Mouse (Mus musculus): Measurements from ENCODE around the gene Csmd2. TPM values are rescaled to one million over a fixed set of nuclear protein-coding genes. Genes with fewer than 3 reads are reported as not detected.

Gene Csmd2
- polyA plus RNA-seq, 1 experiment from 2014 or later = 0.05 TPM

DNA sequence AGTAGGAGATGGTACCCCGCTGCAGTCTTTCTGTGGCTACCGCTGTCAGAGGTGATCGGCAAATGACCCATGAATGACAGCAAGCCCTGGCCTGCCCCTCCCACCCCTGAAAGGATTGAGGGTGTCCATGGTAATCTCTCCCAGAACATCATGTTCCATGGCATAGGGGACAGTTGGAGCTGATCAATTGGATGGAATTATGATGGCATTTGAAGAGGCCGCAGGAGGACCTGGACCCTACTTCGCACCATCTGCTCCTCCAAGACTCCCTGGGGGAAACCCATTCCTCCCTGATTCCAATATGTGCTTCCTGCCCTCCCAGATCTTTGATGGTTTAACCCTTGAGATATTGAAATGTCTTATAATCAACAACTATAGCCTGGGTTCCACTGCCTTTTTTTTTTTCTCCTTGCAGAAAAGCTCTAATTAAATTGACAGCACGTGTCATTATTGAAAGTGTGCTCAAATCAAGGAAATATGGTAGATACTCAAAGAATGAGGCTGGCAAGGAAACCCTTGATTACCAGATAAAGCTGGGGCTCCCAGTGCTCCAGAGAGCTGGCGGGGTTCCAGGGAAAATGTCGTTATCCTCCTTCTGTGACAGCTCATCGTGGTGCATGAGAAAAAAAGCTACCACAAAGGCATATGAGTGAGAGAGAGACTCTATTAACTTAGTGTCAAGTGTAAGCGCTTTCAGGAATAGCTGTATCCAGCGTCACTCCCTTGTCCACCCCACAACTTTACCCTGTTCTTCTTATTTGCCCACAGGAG lies 145.4 kb downstream of the Csmd2 start:
- Histone ChIP-seq H3K27ac (ENCODE audit: low read depth, low read length) (no peak overlapping the region), H3K4me1 (replicated peaks; ENCODE audit: control insufficient read depth, insufficient read depth, low read length) (no peaks in the 10 kb centered on the region), H3K36me3 (ENCODE audit: control insufficient read depth, insufficient read depth) (no peaks in the 10 kb centered on the region), H3K4me3 (ENCODE audit: low read depth, low read length) (no peak overlapping the region), H3K27me3 (replicated peaks; ENCODE audit: control insufficient read depth, insufficient read depth, low read length) (no peaks in the 10 kb centered on the region), H3K4me2 (replicated peaks; ENCODE audit: low read depth) (no peak overlapping the region), H3K9me3 (ENCODE audit: control insufficient read depth) (no peaks in the 10 kb centered on the region), H3K9ac (ENCODE audit: low read depth, low read length) (no peak overlapping the region)
- ATAC-seq = no peak
- WGBS = 75% methylated on average over 11 of the region's 11 CpGs
- no peak for TF ChIP-seq CTCF (IDR thresholded peaks at IDR 0.05; ENCODE audit: low read depth)

DNA sequence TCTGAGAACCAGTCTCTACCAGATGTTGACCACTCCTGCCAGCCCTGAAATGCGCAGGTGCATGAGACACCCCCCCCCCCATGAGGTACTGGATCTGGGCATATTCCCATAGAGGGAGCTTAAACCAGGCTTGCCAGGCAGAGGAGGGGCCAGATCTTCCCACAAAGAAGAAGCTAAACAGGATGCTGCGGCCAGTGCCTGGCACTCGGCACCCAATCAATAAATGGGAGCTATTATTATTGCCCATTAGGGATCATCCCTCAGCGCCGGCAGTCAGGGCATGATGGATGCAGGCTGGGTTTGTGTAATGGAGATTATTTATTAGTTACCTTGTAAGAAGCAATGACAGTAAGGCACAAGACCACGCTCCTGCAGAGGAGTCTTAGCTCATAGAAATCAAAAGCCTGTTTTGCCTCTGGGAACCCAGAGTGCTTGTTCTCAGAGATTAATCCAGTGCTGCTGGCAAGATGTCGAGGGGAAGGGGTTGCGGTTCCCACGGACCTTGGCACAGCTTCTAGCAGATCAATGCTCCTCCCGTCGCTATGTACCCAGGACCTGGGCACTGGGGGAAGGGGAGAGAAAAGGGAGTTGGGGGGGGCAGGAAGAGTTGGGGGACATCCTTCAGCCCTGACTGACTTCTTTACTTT lies 146.8 kb downstream of the Csmd2 start:
- H3K27ac ChIP-seq (ENCODE audit: low read depth, low read length) = no peak overlapping the region
- 76% methylated on average over 11 of the region's 11 CpGs for WGBS
- H3K4me3 ChIP-seq (ENCODE audit: low read depth, low read length) = no peak overlapping the region
- ATAC-seq = no peak
- H3K27me3 ChIP-seq (replicated peaks; ENCODE audit: control insufficient read depth, insufficient read depth, low read length) = no peaks in the 10 kb centered on the region
- no peaks in the 10 kb centered on the region for H3K9me3 ChIP-seq (ENCODE audit: control insufficient read depth)
- H3K4me1 ChIP-seq (replicated peaks; ENCODE audit: control insufficient read depth, insufficient read depth, low read length) = no peaks in the 10 kb centered on the region
- no peak overlapping the region for H3K9ac ChIP-seq (ENCODE audit: low read depth, low read length)
- no peak overlapping the region for H3K4me2 ChIP-seq (replicated peaks; ENCODE audit: low read depth)
- no peak for TF ChIP-seq CTCF (IDR thresholded peaks at IDR 0.05; ENCODE audit: low read depth)
- H3K36me3 ChIP-seq (ENCODE audit: control insufficient read depth, insufficient read depth) = no peaks in the 10 kb centered on the region

DNA sequence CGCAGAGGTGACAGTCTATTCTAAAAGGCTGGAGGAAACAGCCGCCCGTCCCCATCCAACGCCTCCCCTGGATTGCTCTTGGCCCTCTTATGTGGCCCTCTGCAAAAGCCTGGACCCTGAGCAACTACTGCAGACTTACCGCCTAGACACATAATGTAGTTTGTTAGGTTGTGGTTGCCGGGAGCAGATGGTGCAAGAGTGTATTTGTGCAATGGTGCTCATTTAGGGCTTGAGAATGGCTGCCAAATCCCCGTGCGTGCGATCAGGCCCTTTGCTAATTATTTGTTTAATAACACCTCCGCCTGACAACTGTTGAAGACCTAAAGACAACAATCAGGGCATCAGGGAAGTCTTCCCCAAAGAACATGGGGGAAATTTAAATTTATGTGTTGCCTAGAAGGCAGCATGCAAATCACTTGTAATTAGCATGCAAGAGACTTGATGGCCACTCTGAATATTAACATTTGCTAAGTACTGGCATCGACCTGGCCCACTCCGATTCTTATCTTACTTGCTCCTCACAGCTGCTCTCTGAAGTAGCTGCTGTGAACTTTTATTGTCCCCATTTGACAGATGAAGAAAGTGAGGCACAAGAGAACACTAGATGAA lies 147.5 kb downstream of the Csmd2 start:
- TF ChIP-seq CTCF (IDR thresholded peaks at IDR 0.05; ENCODE audit: low read depth) = no peak
- Histone ChIP-seq H3K36me3 (ENCODE audit: control insufficient read depth, insufficient read depth) (no peaks in the 10 kb centered on the region), H3K27me3 (replicated peaks; ENCODE audit: control insufficient read depth, insufficient read depth, low read length) (no peaks in the 10 kb centered on the region), H3K27ac (ENCODE audit: low read depth, low read length) (no peak overlapping the region), H3K4me3 (ENCODE audit: low read depth, low read length) (no peak overlapping the region), H3K4me2 (replicated peaks; ENCODE audit: low read depth) (no peak overlapping the region), H3K9ac (ENCODE audit: low read depth, low read length) (no peak overlapping the region), H3K9me3 (ENCODE audit: control insufficient read depth) (no peaks in the 10 kb centered on the region), H3K4me1 (replicated peaks; ENCODE audit: control insufficient read depth, insufficient read depth, low read length) (no peaks in the 10 kb centered on the region)
- WGBS = 75% methylated on average over 12 of the region's 12 CpGs
- no peak for ATAC-seq

DNA sequence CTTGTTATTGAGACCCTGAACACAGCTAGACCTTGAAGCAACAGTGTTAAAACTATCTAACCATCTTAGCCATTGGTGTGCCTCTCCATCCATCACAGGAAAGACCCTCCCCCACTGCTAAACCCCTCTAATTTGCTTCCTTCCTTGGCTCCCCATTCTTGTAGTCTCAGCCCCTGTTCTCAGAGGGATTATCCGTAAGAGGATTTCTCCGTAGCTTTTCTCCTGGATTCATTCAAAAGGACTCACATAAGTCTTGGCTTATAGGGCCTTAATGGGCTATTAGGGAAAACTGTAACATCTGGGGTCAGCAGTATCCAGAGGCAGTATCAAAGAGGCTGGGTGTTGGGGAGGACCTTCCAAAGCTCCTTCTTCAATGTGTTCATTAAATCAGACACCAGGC lies 152.3 kb downstream of the Csmd2 start:
- ATAC-seq = no peak
- no peaks in the 10 kb centered on the region for H3K27me3 ChIP-seq (replicated peaks; ENCODE audit: control insufficient read depth, insufficient read depth, low read length)
- no peaks in the 10 kb centered on the region for H3K9me3 ChIP-seq (ENCODE audit: control insufficient read depth)
- no peak overlapping the region for H3K4me2 ChIP-seq (replicated peaks; ENCODE audit: low read depth)
- no peak for TF ChIP-seq CTCF (IDR thresholded peaks at IDR 0.05; ENCODE audit: low read depth)
- H3K4me1 ChIP-seq (replicated peaks; ENCODE audit: control insufficient read depth, insufficient read depth, low read length) = no peaks in the 10 kb centered on the region
- no peak overlapping the region for H3K9ac ChIP-seq (ENCODE audit: low read depth, low read length)
- 80% methylated on average over 2 of the region's 2 CpGs for WGBS
- no peaks in the 10 kb centered on the region for H3K36me3 ChIP-seq (ENCODE audit: control insufficient read depth, insufficient read depth)
- no peak overlapping the region for H3K27ac ChIP-seq (ENCODE audit: low read depth, low read length)
- H3K4me3 ChIP-seq (ENCODE audit: low read depth, low read length) = no peak overlapping the region

DNA sequence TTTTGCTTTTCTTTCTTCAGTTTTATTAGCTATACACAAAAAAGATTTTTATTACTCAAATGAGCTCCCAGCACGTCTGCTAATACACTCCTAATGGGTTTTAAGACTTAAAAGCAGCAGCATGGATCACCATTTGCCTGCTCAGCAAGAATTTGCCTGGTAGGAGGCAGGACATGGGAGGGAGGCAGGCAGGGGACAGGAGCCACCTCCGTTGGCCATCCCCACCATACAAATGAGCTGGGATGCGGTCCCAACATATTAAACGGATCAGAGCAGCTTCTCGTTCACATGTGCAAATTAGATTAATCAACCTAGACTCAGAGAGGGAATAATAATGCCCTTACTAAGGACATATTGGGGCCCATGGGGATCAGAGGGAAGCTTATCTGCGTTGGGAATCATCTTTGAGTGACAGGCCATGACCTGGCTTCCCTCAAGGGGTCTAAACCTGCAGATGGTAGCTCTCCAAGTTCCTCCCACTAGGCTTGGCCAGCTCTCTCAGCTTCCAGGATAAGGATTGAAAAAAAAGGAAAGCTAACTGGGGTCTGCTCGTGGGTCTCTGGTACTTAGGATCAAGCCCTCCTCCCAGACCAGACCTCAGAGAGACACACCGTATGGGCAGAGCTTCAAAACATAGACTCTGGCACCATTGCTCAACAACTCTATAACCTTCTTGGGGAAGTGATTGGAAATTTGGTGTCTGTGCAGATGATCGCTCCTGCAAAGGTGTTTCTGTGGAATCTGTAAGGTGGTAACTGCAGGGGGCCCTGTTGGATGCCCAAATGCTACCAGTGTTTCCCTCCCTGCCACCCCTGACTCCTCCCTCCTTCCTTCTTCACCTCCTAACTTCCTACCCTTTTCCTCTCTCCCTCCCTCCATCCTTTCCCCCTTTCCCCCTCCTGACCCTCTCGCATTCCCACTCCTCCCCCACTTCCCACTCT lies 153.8 kb downstream of the Csmd2 start:
- no peak overlapping the region for H3K4me2 ChIP-seq (replicated peaks; ENCODE audit: low read depth)
- no peaks in the 10 kb centered on the region for H3K4me1 ChIP-seq (replicated peaks; ENCODE audit: control insufficient read depth, insufficient read depth, low read length)
- WGBS = 69% methylated on average over 10 of the region's 10 CpGs
- H3K27me3 ChIP-seq (replicated peaks; ENCODE audit: control insufficient read depth, insufficient read depth, low read length) = no peaks in the 10 kb centered on the region
- TF ChIP-seq CTCF (IDR thresholded peaks at IDR 0.05; ENCODE audit: low read depth) = no peak
- no peak for ATAC-seq
- H3K9me3 ChIP-seq (ENCODE audit: control insufficient read depth) = no peaks in the 10 kb centered on the region
- H3K9ac ChIP-seq (ENCODE audit: low read depth, low read length) = no peak overlapping the region
- H3K36me3 ChIP-seq (ENCODE audit: control insufficient read depth, insufficient read depth) = no peaks in the 10 kb centered on the region
- H3K27ac ChIP-seq (ENCODE audit: low read depth, low read length) = no peak overlapping the region
- H3K4me3 ChIP-seq (ENCODE audit: low read depth, low read length) = no peak overlapping the region

DNA sequence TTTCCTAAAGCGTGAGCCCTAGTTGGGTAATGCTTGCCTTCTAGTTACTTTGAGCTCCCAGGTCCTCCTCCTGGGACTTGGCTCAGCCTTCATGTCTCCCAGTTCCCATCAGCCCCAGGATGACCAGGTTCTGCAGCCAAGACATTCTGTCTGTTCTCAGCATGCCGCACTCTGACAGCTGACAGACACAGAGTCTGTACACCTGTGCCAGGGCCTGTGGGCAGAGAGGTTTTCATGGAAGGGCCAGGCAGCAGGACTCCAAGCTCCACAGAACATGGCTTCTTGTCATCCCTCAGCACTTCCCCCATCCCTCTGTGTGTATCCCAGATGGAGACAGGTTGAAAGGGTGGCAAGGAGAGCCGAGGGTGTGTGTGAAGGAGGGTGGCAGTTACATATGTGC lies 154.6 kb downstream of the Csmd2 start:
- Histone ChIP-seq H3K36me3 (ENCODE audit: control insufficient read depth, insufficient read depth) (no peaks in the 10 kb centered on the region), H3K27me3 (replicated peaks; ENCODE audit: control insufficient read depth, insufficient read depth, low read length) (no peaks in the 10 kb centered on the region), H3K9me3 (ENCODE audit: control insufficient read depth) (no peaks in the 10 kb centered on the region), H3K4me3 (ENCODE audit: low read depth, low read length) (no peak overlapping the region), H3K4me1 (replicated peaks; ENCODE audit: control insufficient read depth, insufficient read depth, low read length) (no peaks in the 10 kb centered on the region), H3K27ac (ENCODE audit: low read depth, low read length) (no peak overlapping the region), H3K9ac (ENCODE audit: low read depth, low read length) (no peak overlapping the region), H3K4me2 (replicated peaks; ENCODE audit: low read depth) (no peak overlapping the region)
- WGBS = 74% methylated on average over 3 of the region's 3 CpGs
- no peak for ATAC-seq
- no peak for TF ChIP-seq CTCF (IDR thresholded peaks at IDR 0.05; ENCODE audit: low read depth)

All from intestine, postnatal 0 days (tissue).